Mouse (Mus musculus) CH12.LX (cell line): ENCODE results near the gene Pacs1. TPM values are rescaled to one million over a fixed set of nuclear protein-coding genes. Genes with fewer than 3 reads are reported as not detected.
"Not testable (repeated sequence)": the region's sequence is repeated elsewhere in the genome, so short reads cannot be mapped to it uniquely, and the experiment has no call there.

ENCODE experiments used
- DNase-seq: peaks from one replicate; pipeline ENCODE4 v3.0.0-alpha.2; 2013; ENCODE audit errors: extremely low read depth
- H3K27ac ChIP-seq: 2 replicates; pipeline ENCODE4 v1.5.1; 2012; ENCODE audit warnings: low read depth, mild to moderate bottlenecking, control low read depth, moderate library complexity; ENCODE audit not compliant: insufficient read depth
- H3K27me3 ChIP-seq: replicated peaks from 2 replicates; pipeline ENCODE3; 2012; ENCODE audit warnings: inconsistent platforms
- H3K36me3 ChIP-seq, 2 experiments: replicated peaks in 1 of 2; 2 replicates each; pipeline versions ENCODE3 to v1.6.1; 2012; ENCODE audit warnings: inconsistent platforms in 1 of 2, low read length in 1 of 2, mild to moderate bottlenecking in 1 of 2, mixed read lengths in 1 of 2, moderate library complexity in 1 of 2; ENCODE audit not compliant: control insufficient read depth in 1 of 2, insufficient read depth in 1 of 2
- H3K4me1 ChIP-seq, 2 experiments: 2 replicates each; pipeline ENCODE4 v1.6.1; 2012; ENCODE audit warnings: inconsistent platforms in 1 of 2, moderate library complexity in 1 of 2; ENCODE audit not compliant: insufficient read depth in 2 of 2, control insufficient read depth in 1 of 2
- H3K4me2 ChIP-seq: 2 replicates; pipeline ENCODE4 v1.6.1; 2012; ENCODE audit warnings: low read depth, mild to moderate bottlenecking, control low read depth; ENCODE audit not compliant: poor library complexity, insufficient read depth, severe bottlenecking
- H3K4me3 ChIP-seq, 3 experiments: fragments of 150-350 bp in 1 of 3; sonication (generic) in 1 of 3; replicated peaks in 1 of 3; 2 replicates each; pipeline versions ENCODE3 to v1.5.1; 2011 to 2012; ENCODE audit warnings: low read depth in 2 of 3, low read length in 2 of 3, mild to moderate bottlenecking in 2 of 3, moderate library complexity in 2 of 3, control low read depth in 1 of 3, improper control_type of control experiment in 1 of 3, inconsistent platforms in 1 of 3, mixed read lengths in 1 of 3; ENCODE audit not compliant: poor library complexity in 1 of 3
- H3K79me2 ChIP-seq: replicated peaks from 2 replicates; pipeline ENCODE4 v1.6.1; 2012; ENCODE audit warnings: mild to moderate bottlenecking, moderate library complexity; ENCODE audit not compliant: control insufficient read depth, poor library complexity, insufficient read depth, severe bottlenecking; ENCODE audit errors: extremely low read depth
- H3K9ac ChIP-seq: 2 replicates; pipeline ENCODE4 v1.6.1; 2012; ENCODE audit warnings: low read depth, mild to moderate bottlenecking, control low read depth, moderate library complexity; ENCODE audit not compliant: insufficient read depth
- H3K9me3 ChIP-seq: replicated peaks from 2 replicates; pipeline ENCODE3; 2012; ENCODE audit warnings: low read length, inconsistent platforms, mixed read lengths
- BHLHE40 ChIP-seq: IDR thresholded peaks from 2 replicates; pipeline ENCODE4 v1.6.1; 2011; ENCODE audit warnings: mild to moderate bottlenecking, low read depth, low read length, improper control_type of control experiment
- CHD2 ChIP-seq: IDR thresholded peaks from 2 replicates; pipeline ENCODE4 v1.6.1; 2011; ENCODE audit warnings: low read length, improper control_type of control experiment
- CTCF ChIP-seq, 2 experiments: IDR thresholded peaks in 1 of 2; conservative IDR thresholded peaks in 1 of 2; 2 replicates each; pipeline ENCODE4 v1.5.1; 2011 to 2012; ENCODE audit warnings: low read depth in 2 of 2, low read length in 2 of 2, improper control_type of control experiment in 1 of 2, inconsistent platforms in 1 of 2, mild to moderate bottlenecking in 1 of 2, moderate library complexity in 1 of 2
- ETS1 ChIP-seq: conservative IDR thresholded peaks from 2 replicates; pipeline ENCODE4 v1.6.1; 2012; ENCODE audit warnings: low read depth, mild to moderate bottlenecking, inconsistent platforms, low read length, improper control_type of control experiment, moderate library complexity
- GABPA ChIP-seq: IDR thresholded peaks from 2 replicates; pipeline ENCODE4 v1.6.1; 2012; ENCODE audit warnings: low read depth, low read length, improper control_type of control experiment, inconsistent platforms; ENCODE audit not compliant: insufficient replicate concordance
- JUND ChIP-seq: conservative IDR thresholded peaks from 2 replicates; pipeline ENCODE4 v1.6.1; 2011; ENCODE audit warnings: low read depth, low read length, improper control_type of control experiment
- MAX ChIP-seq: IDR thresholded peaks from 2 replicates; pipeline ENCODE4 v1.6.1; 2011; ENCODE audit warnings: low read length, improper control_type of control experiment
- MAZ ChIP-seq: IDR thresholded peaks from 2 replicates; pipeline ENCODE4 v1.6.1; 2012; ENCODE audit warnings: low read depth, mild to moderate bottlenecking, inconsistent platforms, low read length, improper control_type of control experiment, moderate library complexity
- NRF1 ChIP-seq: IDR thresholded peaks from 2 replicates; pipeline ENCODE4 v1.6.1; 2014; ENCODE audit warnings: low read depth, mild to moderate bottlenecking, inconsistent platforms, low read length, improper control_type of control experiment, moderate library complexity
- PAX5 ChIP-seq: IDR thresholded peaks from 2 replicates; pipeline ENCODE4 v1.6.1; 2012; ENCODE audit warnings: low read length, inconsistent platforms, mixed read lengths
- RAD21 ChIP-seq: IDR thresholded peaks from 2 replicates; pipeline ENCODE4 v1.6.1; 2011; ENCODE audit warnings: low read depth, mild to moderate bottlenecking, low read length, improper control_type of control experiment, moderate library complexity
- SMC3 ChIP-seq: IDR thresholded peaks from 2 replicates; pipeline ENCODE4 v1.6.1; 2011; ENCODE audit warnings: low read depth, low read length, improper control_type of control experiment
- dilution Hi-C: fragments of 300-500 bp; cut with MboI; formaldehyde crosslinking; loops from 2 replicates; pipeline ENCODE4 v1.14.3; 2020; ENCODE audit warnings: low sequenced_read_pairs; ENCODE audit not compliant: extremely low pct_unique_long_range_greater_than_20kb, extremely low pct_ligation_motif_present
- in situ Hi-C: fragments of 300-500 bp; cut with MboI; formaldehyde crosslinking; loops from 3 replicates; pipeline ENCODE4 v1.14.3; 2019; ENCODE audit warnings: low sequenced_read_pairs, low pct_ligation_motif_present, low pct_unique_long_range_greater_than_20kb, mixed read lengths
- polyA plus RNA-seq: library from polyadenylated mRNA; unstranded; fragments of >175 nt; gene quantifications from 2 replicates; pipeline ENCODE4 v1.2.1, GENCODE M21; 2012; ENCODE audit warnings: low read depth; ENCODE audit not compliant: insufficient read length
- total RNA-seq, 2 experiments: library from RNA; depleted of rRNA; stranded (reverse); fragments of 300-350 nt in 1 of 2; fragments of >200 nt in 1 of 2; gene quantifications; 2 replicates each; pipeline ENCODE4 v1.2.3; 2012 to 2014

Pacs1 gene
- total and polyA plus RNA-seq, 3 experiments, result 2.4 to 14.4 (median 10.1) TPM

DNA sequence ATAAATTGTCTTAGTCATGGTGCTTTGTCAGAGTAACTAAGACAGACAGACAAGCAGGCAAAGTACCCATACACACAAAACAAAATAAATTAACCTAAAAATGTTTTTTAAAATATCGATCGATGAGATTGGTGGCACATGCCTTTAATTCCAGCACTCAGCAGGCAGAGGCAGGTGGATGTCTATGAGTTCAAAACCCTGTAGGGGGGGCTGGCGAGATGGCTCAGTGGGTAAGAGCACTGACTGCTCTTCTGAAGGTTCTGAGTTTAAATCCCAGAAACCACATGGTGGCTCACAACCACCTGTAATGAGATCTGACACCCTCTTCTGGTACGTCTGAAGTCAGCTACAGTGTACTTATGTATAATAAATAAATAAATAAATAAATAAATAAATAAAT, 72.3 kb downstream of the Pacs1 start:
- H3K4me3 ChIP-seq, H3K9ac ChIP-seq, dilution Hi-C loops, H3K4me2 ChIP-seq, H3K27ac ChIP-seq, H3K27me3 ChIP-seq, H3K9me3 ChIP-seq, H3K36me3 ChIP-seq, H3K79me2 ChIP-seq: not testable (repeated sequence)
- in situ Hi-C loops, result loop anchor here (10.0 kb wide), 1 partner anchor 64 kb away; no protein-coding TSS in a partner anchor
- TF ChIP-seq CTCF (conservative IDR thresholded peaks at IDR 0.05 in 1 of 2, IDR thresholded peaks at IDR 0.05 in 1 of 2; ENCODE audit: low read depth in 2 of 2, low read length in 2 of 2) (peak in 1 of 2 experiments; percentile 51; a peak in 2 of 4 replicates), RAD21 (peak; percentile 22)
- peak; percentile 42 for DNase-seq
- peaks cover 8 to 27% of the 10 kb centered on the region in 2 experiments; a peak in 3 of 4 replicates for H3K4me1 ChIP-seq

DNA sequence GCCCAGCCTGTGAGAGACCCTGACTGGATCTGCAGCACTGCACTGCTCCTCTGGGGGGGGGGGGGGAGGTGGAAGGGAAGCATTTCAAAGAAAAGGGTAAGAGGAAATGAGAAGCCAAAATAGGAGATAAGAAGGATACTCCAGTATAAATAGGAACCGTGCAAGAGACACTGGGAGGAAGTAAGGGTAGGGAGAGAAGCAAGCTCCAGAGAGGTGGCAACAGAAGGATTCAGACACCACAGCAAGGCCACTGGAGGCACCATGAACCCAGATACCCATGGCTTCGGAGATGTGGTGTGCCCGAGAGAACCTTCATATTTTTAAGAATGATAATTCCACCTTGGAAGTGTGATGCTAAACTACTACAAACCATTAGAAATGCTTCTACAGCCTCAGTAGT, 74.4 kb downstream of the Pacs1 start:
- no peak overlapping the region for H3K27ac ChIP-seq
- in situ Hi-C loops, result no loop called here
- peaks cover 5 to 27% of the 10 kb centered on the region in 2 experiments; a peak in 3 of 4 replicates for H3K4me1 ChIP-seq
- dilution Hi-C loops, result no loop called here
- H3K9me3 ChIP-seq, result no peaks in the 10 kb centered on the region
- no peaks in the 10 kb centered on the region for H3K36me3 ChIP-seq
- 0 out of 2 replicates have a peak, but pooled peaks cover 4% of the 10 kb centered on the region for H3K79me2 ChIP-seq
- H3K27me3 ChIP-seq, result no peaks in the 10 kb centered on the region
- TF ChIP-seq MAZ, result no peak
- TF ChIP-seq RAD21, result no peak
- H3K9ac ChIP-seq, result 0 out of 2 replicates have a peak overlapping the region, but pooled peaks have one; percentile 6
- DNase-seq, result no peak
- H3K4me2 ChIP-seq, result no peak overlapping the region
- H3K4me3 ChIP-seq, result no peak overlapping the region

DNA sequence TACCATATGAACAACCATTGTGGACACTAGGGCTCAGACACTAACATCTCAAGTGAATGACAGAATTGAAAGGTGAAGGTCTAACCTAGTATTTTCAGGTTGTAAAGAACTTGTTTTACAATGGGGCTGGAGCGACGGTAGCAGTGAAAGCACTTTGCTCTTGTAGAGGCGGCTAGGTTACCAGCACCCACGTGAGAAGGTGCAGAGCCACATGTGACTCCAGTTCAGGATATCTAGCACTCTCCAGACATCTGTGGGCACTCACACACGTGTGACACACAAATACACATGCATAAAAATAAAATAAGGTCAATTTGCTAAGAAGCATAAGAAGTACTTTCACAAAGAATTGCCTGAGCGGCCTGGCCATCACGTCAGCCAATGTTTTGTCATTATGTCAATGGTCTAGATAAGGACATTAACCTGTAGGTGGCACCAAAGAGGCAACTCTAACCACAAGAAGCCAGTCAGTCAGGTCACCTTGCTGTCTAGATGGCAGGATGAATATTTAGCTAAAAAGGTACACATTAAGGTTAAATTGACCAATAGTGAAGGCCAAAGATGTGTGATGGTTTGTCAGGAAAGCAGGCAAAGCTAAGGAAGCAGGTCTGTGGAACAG, 77.4 kb downstream of the Pacs1 start:
- peak; percentile 83 for DNase-seq
- Histone ChIP-seq H3K79me2 (0 out of 2 replicates have a peak, but pooled peaks cover 4% of the 10 kb centered on the region), H3K36me3 (no peaks in the 10 kb centered on the region), H3K27ac (no peak overlapping the region), H3K9me3 (no peaks in the 10 kb centered on the region), H3K4me3 (no peak overlapping the region), H3K4me1 (peaks cover 2 to 10% of the 10 kb centered on the region in 2 experiments; a peak in 2 of 4 replicates), H3K27me3 (no peaks in the 10 kb centered on the region), H3K9ac (no peak overlapping the region), H3K4me2 (no peak overlapping the region)
- in situ Hi-C loops (no loop called here), dilution Hi-C loops (no loop called here)
- TF ChIP-seq NRF1, result no peak
- TF ChIP-seq BHLHE40, result no peak
- TF ChIP-seq MAZ, result no peak
- TF ChIP-seq ETS1, result no peak
- no peak for TF ChIP-seq GABPA
- TF ChIP-seq CHD2, result no peak
- TF ChIP-seq RAD21, result peak; percentile 78
- TF ChIP-seq SMC3, result peak; percentile 84
- no peak for TF ChIP-seq PAX5
- TF ChIP-seq JUND, result no peak
- no peak for TF ChIP-seq MAX
- peak; percentile 51 to 81; a peak in 3 of 4 replicates for TF ChIP-seq CTCF (conservative IDR thresholded peaks at IDR 0.05 in 1 of 2, IDR thresholded peaks at IDR 0.05 in 1 of 2; ENCODE audit: low read depth in 2 of 2, low read length in 2 of 2)
